Mouse (Mus musculus) embryonic facial prominence, embryonic 12.5 days (tissue): ENCODE results near the gene Rabgef1. TPM values are rescaled to one million over a fixed set of nuclear protein-coding genes. Genes with fewer than 3 reads are reported as not detected.

Experiments
- ATAC-seq: fragments of 200-750 bp; cut with Nextera tagmentation; 2 replicates; pipeline ENCODE4 v1.8.0; 2017; ENCODE audit not compliant: insufficient number of reproducible peaks, insufficient read depth, low FRiP score, low TSS enrichment
- H3K27ac ChIP-seq: fragments of 300-500 bp; sonication (generic); 2 replicates; pipeline ENCODE4 v1.5.1; 2016; ENCODE audit warnings: mild to moderate bottlenecking
- H3K27me3 ChIP-seq: fragments of 300-500 bp; sonication (generic); 2 replicates; pipeline ENCODE4 v1.6.1; 2016; ENCODE audit warnings: mild to moderate bottlenecking, moderate library complexity
- H3K36me3 ChIP-seq: fragments of 300-500 bp; sonication (generic); 2 replicates; pipeline ENCODE4 v1.6.1; 2016; ENCODE audit warnings: mild to moderate bottlenecking
- H3K4me1 ChIP-seq: fragments of 300-500 bp; sonication (generic); 2 replicates; pipeline ENCODE4 v1.6.1; 2016
- H3K4me2 ChIP-seq: fragments of 300-500 bp; sonication (generic); replicated peaks from 2 replicates; pipeline ENCODE4 v1.6.1; 2016; ENCODE audit warnings: mild to moderate bottlenecking, moderate library complexity
- H3K4me3 ChIP-seq: fragments of 300-500 bp; sonication (generic); 2 replicates; pipeline ENCODE4 v1.5.1; 2016; ENCODE audit warnings: mild to moderate bottlenecking
- H3K9ac ChIP-seq: fragments of 300-500 bp; sonication (generic); 2 replicates; pipeline ENCODE4 v1.6.1; 2016; ENCODE audit warnings: mild to moderate bottlenecking, moderate library complexity
- H3K9me3 ChIP-seq: fragments of 300-500 bp; sonication (generic); 2 replicates; pipeline ENCODE4 v1.6.1; 2016; ENCODE audit warnings: mild to moderate bottlenecking, moderate library complexity
- WGBS: fragments of 180-500 bp; shearing (Covaris S2); methylation state at CpG from one replicate; pipeline ENCODE4 v1.1.7; 2016; 5-methylcytosine and 5-hydroxymethylcytosine counted together
- polyA plus RNA-seq: library from polyadenylated mRNA; unstranded; fragments of >200 nt; fragmentation: Nextera tagmentation; extraction: Ambion mirVana; gene quantifications from 2 replicates; pipeline ENCODE4 v1.2.1, GENCODE M21; 2016

Rabgef1 gene
- 26.3 and 30.3 TPM in 2 replicates for polyA plus RNA-seq

- H3K36me3 ChIP-seq, result no peaks in the 10 kb centered on the region
- H3K9ac ChIP-seq, result peak within 1 kb of the TSS; percentile 85
- H3K27ac ChIP-seq, result peak within 1 kb of the TSS; percentile 71
- peak within 1 kb of the TSS; percentile 76 for H3K4me2 ChIP-seq
- ATAC-seq, result peak; percentile 88
- H3K4me1 ChIP-seq, result peaks cover 22% of the 10 kb centered on the region
- H3K9me3 ChIP-seq, result no peaks in the 10 kb centered on the region
- H3K27me3 ChIP-seq, result no peaks in the 10 kb centered on the region
- under 1% methylated on average over 47 of the region's 62 CpGs for WGBS
- H3K4me3 ChIP-seq, result peak within 1 kb of the TSS; percentile 76
These were observed at the start of gene Rabgef1 for GRCm38 (mm10) chr5:130171423-130171954. Rabgef1 (plus strand) TSS chr5:130171798.

GRCm38 (mm10) chr5:130122355-130122754, 49.2 kb upstream of the Rabgef1 start:
- ATAC-seq, result no peak
- H3K9me3 ChIP-seq, result no peaks in the 10 kb centered on the region
- 94% methylated on average over 2 of the region's 2 CpGs for WGBS

GRCm38 (mm10) chr5:130124271-130124670, 47.3 kb upstream of the Rabgef1 start:
- H3K36me3 ChIP-seq, result no peaks in the 10 kb centered on the region
- no peaks in the 10 kb centered on the region for H3K9me3 ChIP-seq
- H3K4me2 ChIP-seq, result no peak overlapping the region
- H3K4me1 ChIP-seq, result peaks cover 13% of the 10 kb centered on the region
- H3K27me3 ChIP-seq, result no peaks in the 10 kb centered on the region
- ATAC-seq, result no peak
- 68% methylated on average over 5 of the region's 5 CpGs for WGBS
- no peak overlapping the region for H3K27ac ChIP-seq
- no peak overlapping the region for H3K4me3 ChIP-seq
- no peak overlapping the region for H3K9ac ChIP-seq

More at GRCm38 (mm10) chr5:130122355-130122754, 49.2 kb upstream of the Rabgef1 start:
- no peak overlapping the region for H3K9ac ChIP-seq
- peaks cover 18% of the 10 kb centered on the region; the same call in 1 of the 2 replicates for H3K4me1 ChIP-seq
- H3K36me3 ChIP-seq, result no peaks in the 10 kb centered on the region
- no peak overlapping the region for H3K27ac ChIP-seq
- no peak overlapping the region for H3K4me3 ChIP-seq
- H3K27me3 ChIP-seq, result no peaks in the 10 kb centered on the region
- no peak overlapping the region for H3K4me2 ChIP-seq

- ATAC-seq, result no peak
- Histone ChIP-seq H3K4me3 (no peak overlapping the region), H3K4me2 (no peak overlapping the region), H3K27ac (0 out of 2 replicates have a peak overlapping the region, but pooled peaks have one; percentile 50), H3K9ac (no peak overlapping the region), H3K36me3 (peaks cover 13% of the 10 kb centered on the region; the same call in 1 of the 2 replicates), H3K27me3 (no peaks in the 10 kb centered on the region), H3K4me1 (peaks cover 4% of the 10 kb centered on the region; the same call in 1 of the 2 replicates), H3K9me3 (no peaks in the 10 kb centered on the region)
- 54% methylated on average over 11 of the region's 11 CpGs for WGBS
These were observed 42.7 kb upstream of the Rabgef1 start for GRCm38 (mm10) chr5:130128686-130129523.

- Histone ChIP-seq H3K27me3 (no peaks in the 10 kb centered on the region), H3K4me3 (no peak overlapping the region)
- WGBS, result 64% methylated on average over 5 of the region's 5 CpGs
These were observed 42.1 kb upstream of the Rabgef1 start for GRCm38 (mm10) chr5:130129524-130129793.

GRCm38 (mm10) chr5:130136597-130136996, 35.0 kb upstream of the Rabgef1 start:
- H3K4me1 ChIP-seq, result no peaks in the 10 kb centered on the region
- ATAC-seq, result no peak
- no peak overlapping the region for H3K4me3 ChIP-seq
- 91% methylated on average over 13 of the region's 13 CpGs for WGBS
- H3K4me2 ChIP-seq, result no peak overlapping the region
- H3K27ac ChIP-seq, result no peak overlapping the region
- H3K9ac ChIP-seq, result no peak overlapping the region
- H3K27me3 ChIP-seq, result no peaks in the 10 kb centered on the region
- no peaks in the 10 kb centered on the region for H3K9me3 ChIP-seq
- 0 out of 2 replicates have a peak, but pooled peaks cover 18% of the 10 kb centered on the region for H3K36me3 ChIP-seq

More at GRCm38 (mm10) chr5:130129524-130129793, 42.1 kb upstream of the Rabgef1 start:
- no peaks in the 10 kb centered on the region for H3K9me3 ChIP-seq
- H3K4me1 ChIP-seq, result peaks cover 4% of the 10 kb centered on the region; the same call in 1 of the 2 replicates
- no peak overlapping the region for H3K4me2 ChIP-seq
- ATAC-seq, result no peak
- H3K36me3 ChIP-seq, result peaks cover 13% of the 10 kb centered on the region; the same call in 1 of the 2 replicates
- no peak overlapping the region; the same call in 1 of the 2 replicates for H3K27ac ChIP-seq
- no peak overlapping the region for H3K9ac ChIP-seq

GRCm38 (mm10) chr5:130139393-130139792, 32.2 kb upstream of the Rabgef1 start:
- WGBS, result 27% methylated on average over 8 of the region's 8 CpGs

GRCm38 (mm10) chr5:130141138-130141537, 30.5 kb upstream of the Rabgef1 start:
- Histone ChIP-seq H3K9ac (no peak overlapping the region), H3K36me3 (0 out of 2 replicates have a peak, but pooled peaks cover 9% of the 10 kb centered on the region), H3K9me3 (no peaks in the 10 kb centered on the region), H3K27ac (no peak overlapping the region), H3K4me2 (no peak overlapping the region), H3K4me1 (peaks cover 14% of the 10 kb centered on the region; the same call in 1 of the 2 replicates), H3K27me3 (no peaks in the 10 kb centered on the region), H3K4me3 (no peak overlapping the region)
- 69% methylated on average over 5 of the region's 5 CpGs for WGBS
- ATAC-seq, result no peak

More at GRCm38 (mm10) chr5:130139393-130139792, 32.2 kb upstream of the Rabgef1 start:
- Histone ChIP-seq H3K27me3 (no peaks in the 10 kb centered on the region), H3K4me2 (no peak overlapping the region), H3K4me3 (no peak overlapping the region), H3K9me3 (no peaks in the 10 kb centered on the region), H3K9ac (no peak overlapping the region), H3K36me3 (0 out of 2 replicates have a peak, but pooled peaks cover 14% of the 10 kb centered on the region), H3K27ac (no peak overlapping the region), H3K4me1 (peaks cover 6% of the 10 kb centered on the region; the same call in 1 of the 2 replicates)
- ATAC-seq, result no peak

GRCm38 (mm10) chr5:130142041-130142440, 29.6 kb upstream of the Rabgef1 start:
- no peak for ATAC-seq

GRCm38 (mm10) chr5:130143101-130143500, 28.5 kb upstream of the Rabgef1 start:
- WGBS, result 89% methylated on average over 7 of the region's 7 CpGs
- no peak overlapping the region for H3K4me3 ChIP-seq
- H3K9me3 ChIP-seq, result no peaks in the 10 kb centered on the region
- H3K27me3 ChIP-seq, result no peaks in the 10 kb centered on the region
- H3K36me3 ChIP-seq, result no peaks in the 10 kb centered on the region
- no peak overlapping the region for H3K27ac ChIP-seq
- no peak overlapping the region for H3K4me2 ChIP-seq
- H3K4me1 ChIP-seq, result peaks cover 14% of the 10 kb centered on the region; the same call in 1 of the 2 replicates
- no peak overlapping the region for H3K9ac ChIP-seq
- ATAC-seq, result no peak

More at GRCm38 (mm10) chr5:130142041-130142440, 29.6 kb upstream of the Rabgef1 start:
- Histone ChIP-seq H3K4me2 (no peak overlapping the region), H3K36me3 (0 out of 2 replicates have a peak, but pooled peaks cover 1% of the 10 kb centered on the region), H3K27me3 (no peaks in the 10 kb centered on the region), H3K4me3 (no peak overlapping the region), H3K9ac (no peak overlapping the region), H3K9me3 (no peaks in the 10 kb centered on the region), H3K27ac (peak overlapping the region; percentile 12; the same call in 1 of the 2 replicates), H3K4me1 (peaks cover 14% of the 10 kb centered on the region; the same call in 1 of the 2 replicates)
- 40% methylated on average over 4 of the region's 4 CpGs for WGBS

- peak; percentile 3; the same call in 1 of the 2 replicates for ATAC-seq
- WGBS, result 5% methylated on average over 20 of the region's 20 CpGs
These were observed 27.6 kb upstream of the Rabgef1 start for GRCm38 (mm10) chr5:130143977-130144333.

More at GRCm38 (mm10) chr5:130143977-130144333, 27.6 kb upstream of the Rabgef1 start:
- H3K27ac ChIP-seq, result peak overlapping the region; percentile 52; the same call in 1 of the 2 replicates
- H3K4me2 ChIP-seq, result peak overlapping the region; percentile 87
- peak overlapping the region; percentile 61 for H3K4me3 ChIP-seq
- H3K36me3 ChIP-seq, result no peaks in the 10 kb centered on the region
- H3K4me1 ChIP-seq, result peaks cover 14% of the 10 kb centered on the region; the same call in 1 of the 2 replicates
- H3K9me3 ChIP-seq, result no peaks in the 10 kb centered on the region
- H3K9ac ChIP-seq, result peak overlapping the region; percentile 25; the same call in 1 of the 2 replicates
- no peaks in the 10 kb centered on the region for H3K27me3 ChIP-seq
